Mouse (Mus musculus): Measurements from ENCODE around the gene Ttll12.

GRCm38 (mm10) chr15:83593189-83593585, 1.8 kb downstream of the Ttll12 start:
- TF ChIP-seq CTCF (IDR thresholded peaks at IDR 0.05; ENCODE audit: insufficient read depth, low read depth, low read length), result no peak
- no peak for TF ChIP-seq POLR2A (IDR thresholded peaks at IDR 0.05; ENCODE audit: insufficient read depth, low read depth, low read length)

Data from olfactory bulb, adult 2 months (tissue).